Mouse (Mus musculus) retina, embryonic 14.5 days (tissue): ENCODE data around the gene Gm42715.
"Not testable (repeated sequence)": the region's sequence is repeated elsewhere in the genome, so short reads cannot be mapped to it uniquely, and the experiment has no call there.

Experiments
- DNase-seq: peaks from one replicate; pipeline ENCODE4 v3.0.0-alpha.2; 2015; ENCODE audit warnings: low spot score

The Gm42715 gene

GRCm38 (mm10) chr7:127519284-127519683, at the start of gene Gm42715:
TSS of gene Gm42715 (plus strand) at chr7:127519584.
- DNase-seq, result no peak

- DNase-seq, result no peak
These were observed 49.2 kb upstream of the Gm42715 start for GRCm38 (mm10) chr7:127470011-127470715.

DNA sequence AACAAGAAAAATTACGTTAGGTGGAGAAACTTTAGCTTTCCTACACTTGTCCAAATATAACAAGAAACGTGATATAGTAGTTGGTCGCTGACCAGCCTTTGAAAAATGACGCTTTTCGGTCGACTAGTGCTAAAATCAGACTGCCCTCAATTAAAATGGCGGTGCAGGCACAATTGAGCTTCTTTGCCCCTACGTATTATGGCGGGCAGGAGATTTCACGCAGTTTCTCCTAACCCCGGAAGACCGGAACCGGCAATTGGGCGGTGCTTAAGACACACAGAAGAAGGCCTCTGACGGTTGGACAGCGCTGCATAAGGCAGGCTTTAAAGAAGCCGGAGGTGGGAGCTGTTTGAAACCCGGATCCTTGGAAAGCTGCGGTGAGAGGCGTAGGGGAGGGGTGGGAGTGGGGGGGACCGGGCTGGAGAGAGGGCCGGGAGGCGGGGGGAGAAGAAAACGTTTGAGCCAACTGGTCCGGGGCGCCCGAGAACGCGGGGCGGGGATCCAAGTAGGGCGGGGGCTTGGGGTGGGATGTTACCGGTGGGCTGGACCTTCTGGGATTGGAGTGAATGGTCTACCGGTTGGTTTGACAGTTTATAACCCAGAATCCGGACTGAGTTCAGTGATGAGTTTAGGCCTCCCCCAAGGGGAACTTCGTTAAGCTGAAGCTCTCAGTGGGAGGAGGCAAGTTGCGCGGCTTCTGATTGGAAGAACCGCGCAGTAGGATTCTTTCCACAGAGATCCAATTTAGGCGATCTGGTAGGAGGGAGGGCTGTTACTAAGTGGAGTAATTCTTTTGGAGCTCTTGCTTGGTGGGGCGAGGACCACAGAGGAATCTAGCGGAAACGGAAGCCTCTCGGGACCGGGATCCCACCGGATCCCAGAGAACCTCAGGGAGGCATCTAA, 48.4 kb upstream of the Gm42715 start:
- peak; percentile 96 for DNase-seq

DNA sequence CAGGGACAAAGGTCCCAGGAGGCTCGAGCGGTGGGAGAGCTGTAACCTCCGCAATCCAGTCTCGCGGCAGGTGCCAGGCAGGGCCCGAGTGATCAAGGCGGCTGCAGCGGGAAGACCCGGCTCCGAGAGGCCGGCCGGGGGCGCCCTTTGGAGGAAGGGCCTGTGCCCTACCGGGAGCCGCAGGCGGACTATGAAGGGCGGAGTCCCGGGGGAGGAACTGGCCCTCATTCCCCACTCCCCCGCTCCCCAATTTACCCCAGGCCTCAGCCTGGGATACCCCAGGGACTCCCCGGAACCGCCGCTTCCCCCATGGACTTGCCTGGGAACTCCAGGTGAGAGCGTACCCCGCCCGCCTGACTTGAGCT, 47.8 kb upstream of the Gm42715 start:
- no peak for DNase-seq

DNA sequence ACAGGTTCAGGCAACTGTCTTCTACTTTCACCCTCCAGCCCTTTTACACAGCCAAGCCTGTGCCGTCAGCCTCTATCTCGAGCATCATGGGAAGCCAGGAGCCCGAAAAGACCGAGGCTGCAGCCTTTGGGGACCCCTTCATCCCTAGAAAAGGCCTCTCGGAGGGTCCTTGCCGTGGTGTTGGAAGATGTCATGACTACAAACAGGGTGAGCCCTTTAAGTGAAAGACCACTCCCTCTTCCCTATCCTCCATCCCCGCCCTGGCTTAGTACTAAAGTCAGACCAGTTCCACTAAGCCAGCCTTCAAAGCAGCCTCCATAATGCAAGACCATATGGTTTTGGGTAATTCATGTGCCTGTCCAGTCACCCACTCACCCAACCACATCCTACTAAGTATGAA, 47.3 kb upstream of the Gm42715 start:
- peak; percentile 20 for DNase-seq

- DNase-seq, result peak; percentile 47
These were observed 45.7 kb upstream of the Gm42715 start for GRCm38 (mm10) chr7:127473705-127474104.

DNA sequence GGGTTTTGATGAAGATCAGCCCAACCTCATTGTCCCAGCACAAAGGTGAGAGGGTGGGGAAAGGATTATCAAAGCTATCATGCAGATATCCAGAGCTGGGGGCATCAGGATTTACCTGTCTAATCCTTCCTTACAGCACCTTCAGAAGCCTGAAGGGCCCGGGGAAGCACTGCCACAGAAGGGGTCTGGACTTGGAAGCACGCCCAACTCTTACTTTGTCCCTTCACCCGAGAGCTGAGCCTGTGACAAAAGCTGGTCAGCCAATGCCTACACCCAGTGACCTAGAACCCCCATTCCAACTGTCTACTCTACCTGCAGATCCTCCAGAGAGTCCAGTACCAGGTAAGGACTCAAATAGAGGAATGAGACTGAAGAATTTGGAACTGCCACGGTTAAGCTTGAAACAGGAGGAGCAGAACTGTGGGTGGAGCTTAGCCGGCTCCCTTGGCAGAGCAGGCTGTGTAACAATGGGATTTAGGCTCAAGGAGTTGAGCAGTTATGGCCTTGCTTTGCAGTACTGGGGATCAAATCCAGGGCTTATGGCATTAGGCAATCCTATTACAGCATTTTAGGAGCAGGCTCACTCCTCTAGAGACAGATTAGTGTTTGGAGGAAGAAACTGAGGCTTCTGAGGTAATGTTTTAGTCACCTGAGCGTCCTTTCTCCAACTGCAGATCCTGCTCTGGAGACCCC, 44.9 kb upstream of the Gm42715 start:
- no peak for DNase-seq

GRCm38 (mm10) chr7:127475186-127475740, 44.1 kb upstream of the Gm42715 start:
- DNase-seq, result no peak

DNA sequence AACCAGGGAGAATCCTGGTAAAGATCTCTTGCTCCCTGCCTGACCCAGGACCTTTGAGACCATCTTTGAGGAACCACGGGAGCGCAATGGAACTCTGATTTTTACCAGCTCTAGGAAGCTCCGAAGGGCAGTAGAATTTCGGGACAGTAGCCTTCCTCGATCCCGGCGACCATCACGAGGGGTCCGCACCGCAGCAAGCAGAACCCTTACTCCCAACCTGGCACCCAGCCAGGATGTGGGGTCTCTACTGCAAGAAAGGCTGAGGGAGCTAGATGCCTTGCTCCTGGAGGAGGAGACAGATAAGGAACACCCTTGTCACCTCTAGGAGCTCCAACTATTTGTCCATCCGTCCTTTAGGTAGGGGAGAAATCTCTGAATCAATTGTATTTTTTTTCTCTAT, 43.0 kb upstream of the Gm42715 start:
- DNase-seq, result no peak

DNA sequence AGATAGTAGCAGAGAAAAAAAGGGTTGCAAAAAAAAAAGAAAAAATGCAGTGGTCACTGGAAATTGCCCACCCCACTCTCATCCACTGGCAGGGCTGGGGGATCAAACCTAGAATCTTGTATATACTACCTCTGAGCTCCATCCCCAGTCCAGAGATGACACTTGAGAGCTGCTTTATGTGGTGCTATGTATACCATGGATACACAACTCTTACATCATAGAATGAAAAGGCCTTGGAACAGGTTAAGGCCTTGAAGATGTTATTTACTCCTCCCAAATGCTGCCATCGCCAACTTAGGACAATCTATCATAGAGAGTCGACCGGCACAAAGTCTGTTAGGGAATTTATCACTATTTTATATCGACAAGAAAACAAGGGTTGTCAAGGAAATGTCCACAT, 42.5 kb upstream of the Gm42715 start:
- no peak for DNase-seq

GRCm38 (mm10) chr7:127477687-127478634, 41.4 kb upstream of the Gm42715 start:
- peak; percentile 100 for DNase-seq

DNA sequence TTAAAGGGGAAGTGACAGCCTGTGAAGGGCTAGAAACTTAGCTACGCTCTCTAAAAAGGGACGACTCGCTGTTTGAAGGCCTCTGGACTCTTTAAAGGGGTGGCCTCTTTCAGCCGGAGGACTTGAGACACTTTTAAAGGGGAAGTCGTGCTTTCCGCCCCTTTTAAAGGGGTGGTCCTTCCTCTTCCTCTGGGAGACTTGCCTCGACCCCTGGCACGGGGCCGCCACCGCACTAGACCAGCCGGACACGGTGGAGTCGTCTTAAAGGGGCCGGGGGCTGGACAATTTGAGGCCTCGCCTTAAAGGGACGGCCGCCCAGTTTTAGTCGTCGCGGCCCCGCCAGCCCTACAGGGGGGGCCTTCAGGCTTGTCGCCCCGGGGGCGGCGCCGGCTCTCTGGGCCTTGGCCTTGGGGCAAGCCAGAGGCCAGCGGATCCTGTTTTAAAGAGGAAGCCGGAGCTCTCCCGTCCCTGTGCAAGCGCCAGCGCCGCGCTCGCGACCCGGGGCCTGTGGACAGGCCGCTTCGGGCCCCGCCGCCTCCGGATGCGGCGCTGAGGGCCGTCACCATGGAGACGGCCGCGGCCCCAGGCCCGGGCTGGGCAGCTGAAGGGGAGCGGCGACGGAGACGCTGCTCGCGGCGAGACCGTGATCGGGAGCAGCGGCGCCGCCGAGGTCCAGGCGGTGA, 40.6 kb upstream of the Gm42715 start, which contains the start of gene Fbrs:
Fbrs (plus strand) TSS at position 565 of the 683 bp plus-strand sequence.
- DNase-seq, result peak; percentile 96

DNA sequence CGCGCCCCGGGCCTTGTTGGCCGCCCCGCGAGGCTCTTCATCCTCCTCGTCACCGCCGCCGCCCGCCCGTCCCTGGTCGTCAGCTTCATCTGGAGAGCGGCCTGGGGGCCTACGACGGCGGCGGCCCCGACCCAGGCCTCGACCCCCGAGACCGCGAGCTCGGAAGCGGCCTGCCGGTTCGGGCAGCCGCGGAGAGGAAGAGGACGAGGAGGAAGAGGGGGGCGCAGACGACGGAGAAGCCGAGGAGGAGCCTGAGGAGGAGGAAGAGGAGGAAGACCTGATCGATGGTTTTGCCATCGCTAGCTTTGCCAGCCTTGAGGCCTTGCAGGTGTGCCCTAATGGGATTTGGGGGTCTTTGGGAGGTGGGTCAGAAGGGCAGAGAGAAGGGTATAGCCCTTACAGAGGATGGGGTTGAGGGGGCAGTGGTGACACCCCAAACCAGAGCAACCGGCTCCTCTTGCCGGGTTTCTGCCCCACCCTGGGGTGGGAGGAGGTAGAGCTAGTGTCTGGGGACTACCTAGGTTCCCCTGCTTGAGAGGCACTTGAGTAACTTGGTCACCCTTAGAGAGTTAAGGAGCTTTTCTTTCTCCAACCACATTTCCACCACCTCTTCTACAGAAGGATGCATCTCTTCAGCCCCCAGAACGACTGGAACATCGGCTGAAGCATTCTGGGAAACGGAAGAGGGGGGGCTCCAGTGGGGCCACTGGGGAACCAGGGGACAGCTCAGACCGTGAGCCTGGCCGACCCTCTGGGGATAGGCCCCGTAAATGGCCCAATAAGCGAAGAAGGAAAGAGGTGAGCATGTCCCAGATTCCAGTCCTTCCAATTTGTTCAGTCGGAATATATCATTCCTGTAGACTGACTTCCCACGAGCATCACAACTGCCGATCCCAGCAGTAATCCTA, 39.8 kb upstream of the Gm42715 start:
- DNase-seq, result peak; percentile 12

DNA sequence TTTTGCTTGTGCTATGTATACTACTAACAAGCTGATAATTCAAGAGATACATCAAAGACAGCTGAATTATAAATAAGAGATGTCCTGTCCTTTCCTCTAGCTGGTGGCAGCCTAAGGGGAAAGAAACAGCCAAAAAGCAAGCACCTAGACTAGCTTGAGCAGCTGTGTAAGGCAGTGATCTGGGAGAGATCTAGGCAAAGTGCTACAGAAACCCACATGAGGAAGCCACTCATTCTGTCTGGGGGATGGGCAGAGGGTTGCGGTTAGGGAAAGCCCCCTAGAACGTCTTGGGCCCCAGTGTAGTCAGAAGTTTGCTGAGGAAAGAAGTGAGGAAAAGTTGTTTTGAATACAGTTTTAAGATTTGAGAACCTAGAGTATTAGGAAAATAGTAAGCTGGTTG, 39.1 kb upstream of the Gm42715 start:
- DNase-seq, result no peak

DNA sequence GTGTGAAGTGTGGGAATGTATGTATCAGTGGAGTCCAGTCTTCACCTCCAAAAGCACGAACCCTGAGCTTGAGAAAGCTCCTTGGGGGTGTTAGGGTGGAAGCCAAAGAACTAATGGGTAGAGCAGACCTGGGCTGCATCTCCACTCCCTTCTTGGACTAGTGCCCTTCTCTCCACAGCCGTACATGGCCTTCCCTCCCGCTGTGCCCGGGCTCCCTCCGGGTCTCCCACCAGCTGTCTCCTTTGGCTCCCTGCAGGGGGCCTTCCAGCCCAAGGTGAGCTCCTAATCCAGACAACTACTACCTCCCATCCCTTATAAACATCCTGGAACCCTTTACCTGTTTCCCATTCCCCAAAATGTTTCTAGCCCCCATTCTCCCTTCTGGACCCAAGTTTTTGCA, 34.0 kb upstream of the Gm42715 start:
- DNase-seq, result no peak

GRCm38 (mm10) chr7:127488364-127488763, 31.0 kb upstream of the Gm42715 start:
- not testable (repeated sequence) for DNase-seq

GRCm38 (mm10) chr7:127489982-127490381, 29.4 kb upstream of the Gm42715 start:
- DNase-seq, result no peak

DNA sequence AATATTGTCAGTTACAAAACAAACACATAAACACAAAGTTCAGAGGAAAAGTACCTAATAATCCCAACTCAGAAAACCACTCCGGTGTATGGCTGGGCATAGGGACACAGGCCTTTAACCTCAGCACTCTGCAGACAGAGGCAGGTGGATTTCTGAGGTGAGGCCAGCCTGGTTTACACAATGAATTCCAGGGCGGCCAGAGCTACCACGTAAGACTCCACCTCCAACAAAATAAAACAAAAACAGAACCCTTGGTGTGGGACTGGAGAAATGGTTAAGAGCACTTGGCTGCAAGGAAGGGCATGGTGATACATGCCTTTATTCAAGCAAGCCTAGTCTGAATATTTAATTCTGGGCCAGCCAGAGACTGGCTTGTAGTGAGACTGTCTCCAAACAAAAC, 27.5 kb upstream of the Gm42715 start:
- DNase-seq, result no peak

- no peak for DNase-seq
These were observed 24.7 kb upstream of the Gm42715 start for GRCm38 (mm10) chr7:127494648-127495047.
